Mouse (Mus musculus) spleen, postnatal 10 days (tissue): ENCODE measurements around the gene Nrm.

Experiments
- DNase-seq, 2 experiments: peaks; one replicate each; pipeline ENCODE4 v3.0.0; 2021 to 2022; ENCODE audit warnings: low spot score in 2 of 2

Gene Nrm

DNA sequence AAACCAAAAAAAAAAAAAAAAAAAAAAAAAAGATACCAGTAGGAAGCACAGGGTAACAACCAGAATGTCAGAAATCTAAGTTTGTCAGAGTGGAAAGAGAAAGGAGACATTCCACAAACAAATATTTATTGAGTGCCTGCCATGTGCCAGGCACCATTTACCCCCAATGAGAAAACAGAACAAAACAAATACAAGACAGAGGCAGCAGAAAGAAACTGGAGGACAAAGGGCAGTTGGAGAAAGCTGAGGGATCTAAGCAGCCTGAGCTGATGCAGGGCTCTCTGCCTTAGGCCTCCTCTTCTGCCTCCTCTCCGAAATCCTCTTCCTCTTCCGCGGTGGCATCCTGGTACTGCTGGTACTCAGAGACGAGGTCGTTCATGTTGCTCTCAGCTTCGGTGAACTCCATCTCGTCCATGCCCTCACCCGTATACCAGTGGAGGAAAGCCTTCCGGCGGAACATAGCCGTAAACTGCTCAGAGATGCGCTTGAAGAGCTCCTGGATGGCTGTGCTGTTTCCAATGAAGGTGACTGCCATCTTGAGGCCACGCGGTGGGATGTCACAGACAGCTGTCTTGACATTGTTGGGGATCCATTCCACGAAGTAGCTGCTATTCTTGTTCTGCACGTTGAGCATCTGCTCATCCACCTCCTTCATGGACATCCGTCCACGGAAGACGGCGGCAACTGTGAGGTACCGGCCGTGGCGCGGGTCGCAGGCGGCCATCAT, 26.3 kb upstream of the Nrm start:
- DNase-seq, result peak in 1 of 2 experiments; percentile 34

DNA sequence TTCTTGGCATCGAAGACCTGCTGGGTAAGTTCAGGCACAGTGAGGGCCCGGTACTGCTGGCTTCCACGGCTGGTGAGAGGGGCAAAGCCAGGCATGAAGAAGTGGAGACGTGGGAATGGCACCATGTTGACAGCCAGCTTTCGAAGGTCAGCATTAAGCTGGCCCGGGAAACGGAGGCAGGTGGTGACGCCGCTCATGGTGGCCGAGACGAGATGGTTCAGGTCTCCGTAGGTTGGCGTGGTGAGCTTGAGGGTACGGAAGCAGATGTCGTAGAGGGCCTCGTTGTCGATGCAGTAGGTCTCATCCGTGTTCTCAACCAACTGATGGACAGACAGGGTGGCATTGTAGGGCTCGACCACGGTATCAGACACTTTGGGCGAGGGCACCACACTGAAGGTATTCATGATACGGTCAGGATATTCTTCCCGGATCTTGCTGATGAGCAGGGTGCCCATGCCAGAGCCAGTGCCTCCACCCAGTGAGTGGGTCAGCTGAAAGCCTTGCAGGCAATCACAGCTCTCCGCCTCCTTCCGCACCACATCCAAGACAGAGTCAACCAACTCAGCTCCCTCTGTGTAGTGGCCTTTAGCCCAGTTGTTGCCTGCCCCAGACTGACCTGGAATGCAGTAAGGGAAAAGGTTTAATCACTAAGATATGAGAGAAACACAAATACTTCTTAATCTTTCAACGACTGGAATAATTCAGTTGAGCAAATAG, 25.5 kb upstream of the Nrm start:
- DNase-seq, result peak in 1 of 2 experiments; percentile 32

DNA sequence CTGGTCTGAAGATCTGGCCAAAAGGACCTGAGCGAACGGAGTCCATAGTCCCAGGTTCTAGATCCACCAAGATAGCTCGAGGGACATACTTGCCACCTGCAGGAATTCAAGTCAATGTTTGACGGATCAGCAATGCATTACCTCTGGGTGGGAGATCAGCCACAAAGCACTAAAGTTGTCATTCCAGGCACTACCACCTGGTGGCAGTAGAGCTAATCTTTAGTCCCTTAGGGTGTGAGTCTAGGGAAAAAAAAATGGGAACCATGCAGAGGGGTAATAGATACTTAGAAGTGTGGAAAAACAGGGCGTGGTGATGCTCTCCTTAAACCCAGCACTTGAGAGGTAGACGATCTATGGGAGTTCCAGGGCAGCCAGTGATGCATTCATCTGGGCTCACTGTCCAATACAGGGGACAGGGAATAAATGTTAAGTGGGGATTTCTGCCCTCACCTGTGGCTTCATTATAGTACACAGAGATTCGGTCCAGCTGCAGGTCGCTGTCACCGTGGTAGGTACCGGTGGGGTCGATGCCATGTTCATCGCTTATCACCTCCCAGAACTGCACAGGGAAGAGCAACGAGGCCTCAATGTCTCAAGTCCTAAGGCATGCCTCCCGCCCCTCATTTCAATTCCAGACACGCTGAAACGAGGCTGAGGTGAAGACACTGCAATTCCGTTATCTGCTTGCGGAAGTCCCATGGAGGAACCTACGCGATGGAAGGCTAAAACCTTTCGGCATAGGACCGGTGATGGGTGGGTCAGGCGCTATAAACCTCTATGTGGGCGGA, 24.7 kb upstream of the Nrm start:
- DNase-seq, result peak; percentile 83 to 88

DNA sequence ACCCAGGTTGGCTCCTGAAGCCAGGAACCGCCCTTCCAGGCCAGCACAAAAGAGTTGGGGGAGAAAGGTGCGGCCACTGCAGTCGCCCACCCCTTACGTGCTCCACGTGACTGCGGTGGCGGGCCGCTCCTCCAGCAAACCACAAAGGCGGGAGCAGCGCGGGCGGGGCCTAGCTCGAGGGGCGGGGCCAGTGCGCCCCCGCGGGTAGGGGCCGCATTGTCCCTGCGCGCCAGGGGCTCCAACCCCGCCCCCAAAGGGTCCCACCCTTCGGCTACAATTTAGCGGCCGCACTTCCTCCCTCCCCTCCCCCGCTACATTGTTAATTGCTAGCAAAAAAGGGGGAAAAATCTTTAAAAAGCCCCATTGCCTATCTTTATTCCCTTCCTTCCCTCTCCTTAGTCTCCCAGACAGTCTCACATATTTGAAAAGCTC, 24.1 kb upstream of the Nrm start:
- DNase-seq, result peak; percentile 84 to 89

DNA sequence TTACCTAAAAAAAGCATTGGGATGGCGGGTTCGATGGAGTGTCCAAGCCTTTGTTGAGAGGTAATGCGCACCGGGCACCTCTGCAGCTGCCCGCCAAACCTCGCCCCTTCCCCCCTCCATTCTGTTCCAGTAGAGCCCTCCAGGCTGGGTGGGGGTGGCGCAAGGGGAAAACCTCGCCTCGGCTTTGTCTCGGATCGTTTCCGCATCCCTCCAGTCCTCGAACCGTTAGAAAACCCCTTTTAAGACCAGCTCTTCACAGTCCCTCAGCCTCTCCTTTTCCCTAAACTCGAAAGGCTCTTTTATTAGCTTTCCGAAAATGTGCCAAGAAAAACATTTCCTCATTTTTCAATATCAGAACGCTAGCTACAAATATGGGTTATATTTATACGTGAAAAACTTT, 23.6 kb upstream of the Nrm start:
- DNase-seq, result peak; percentile 63 to 69

DNA sequence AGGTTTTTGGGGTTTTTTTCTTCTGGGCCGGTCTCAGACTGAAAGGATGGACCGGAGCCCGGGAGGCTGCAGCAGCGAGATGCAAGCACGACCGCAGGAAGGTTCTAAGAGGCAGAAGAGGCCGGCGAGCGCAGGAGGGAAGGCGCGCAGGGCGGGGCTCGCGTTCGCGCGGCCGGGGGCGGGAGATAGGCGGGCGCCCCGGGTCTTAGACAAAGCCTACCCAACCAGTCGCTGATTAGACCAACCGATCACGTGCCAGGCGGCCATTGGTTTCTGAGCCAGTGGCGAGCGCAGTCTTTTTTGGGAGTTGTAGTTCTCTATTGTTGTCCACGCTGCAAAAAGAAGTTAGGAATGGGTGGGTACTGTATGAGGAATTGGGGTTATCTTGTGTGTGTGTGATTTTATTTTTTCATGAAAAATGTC, 23.0 kb upstream of the Nrm start, which contains the start of gene Tubb5:
Gene Tubb5, minus strand, starts transcription at position 185 of the 423 bp plus-strand sequence.
- peak; percentile 92 to 96 for DNase-seq

DNA sequence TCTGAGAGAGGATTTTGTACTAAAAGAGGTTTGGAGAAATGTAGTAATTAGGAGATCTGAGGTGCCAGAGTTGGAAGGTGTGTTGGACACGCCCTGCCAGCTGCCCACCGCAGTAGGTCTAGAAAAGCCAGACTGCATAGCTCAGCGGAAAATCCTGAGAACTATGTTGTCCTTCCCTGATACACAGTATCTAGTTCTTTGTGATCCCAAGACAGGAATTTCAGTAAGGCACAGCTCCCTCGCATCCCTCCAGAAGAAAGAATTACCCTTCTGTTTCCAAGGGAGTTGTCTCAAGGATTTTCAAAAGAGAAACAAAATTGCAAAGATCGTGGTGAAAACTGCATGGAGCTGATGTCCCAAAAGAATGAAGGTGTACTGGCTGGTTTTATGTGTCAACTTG, 22.5 kb upstream of the Nrm start:
- peak; percentile 43 to 57 for DNase-seq

DNA sequence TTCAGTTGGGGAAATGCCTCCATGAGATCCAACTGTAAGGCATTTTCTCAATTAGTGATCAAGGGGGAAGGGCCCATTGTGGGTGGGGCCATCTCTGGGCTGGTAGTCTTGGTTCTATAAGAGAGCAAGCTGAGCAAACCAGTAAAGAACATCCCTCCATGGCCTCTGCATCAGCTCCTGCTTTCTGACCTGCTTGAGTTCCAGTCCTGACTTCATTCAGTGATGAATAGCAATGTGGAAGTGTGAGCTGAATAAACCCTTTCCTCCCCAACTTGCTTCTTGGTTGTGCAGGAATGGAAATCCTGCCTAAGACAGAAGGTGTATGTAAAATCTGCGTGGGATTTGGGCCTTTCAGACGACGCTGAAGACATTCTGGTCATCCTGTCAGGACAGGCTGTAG, 22.1 kb upstream of the Nrm start:
- peak; percentile 54 to 65 for DNase-seq

DNA sequence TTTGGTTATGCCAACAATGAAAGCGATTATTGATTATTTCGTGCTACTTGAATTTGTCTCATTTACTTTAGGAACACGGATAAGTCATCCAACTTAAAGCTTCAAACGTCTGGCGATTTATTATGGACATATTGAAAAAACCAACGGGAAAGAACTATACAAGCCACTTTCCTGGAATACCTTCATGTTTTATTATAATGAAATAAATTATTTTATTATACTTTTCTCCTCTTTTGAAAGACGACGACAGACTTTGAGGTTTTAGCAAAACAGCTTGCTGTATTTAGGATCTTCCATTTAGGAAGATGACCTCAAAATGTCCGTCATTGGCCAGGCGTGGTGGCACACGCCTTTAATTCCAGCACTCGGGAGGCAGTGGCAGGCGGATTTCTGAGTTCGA, 20.6 kb upstream of the Nrm start:
- no peak for DNase-seq

DNA sequence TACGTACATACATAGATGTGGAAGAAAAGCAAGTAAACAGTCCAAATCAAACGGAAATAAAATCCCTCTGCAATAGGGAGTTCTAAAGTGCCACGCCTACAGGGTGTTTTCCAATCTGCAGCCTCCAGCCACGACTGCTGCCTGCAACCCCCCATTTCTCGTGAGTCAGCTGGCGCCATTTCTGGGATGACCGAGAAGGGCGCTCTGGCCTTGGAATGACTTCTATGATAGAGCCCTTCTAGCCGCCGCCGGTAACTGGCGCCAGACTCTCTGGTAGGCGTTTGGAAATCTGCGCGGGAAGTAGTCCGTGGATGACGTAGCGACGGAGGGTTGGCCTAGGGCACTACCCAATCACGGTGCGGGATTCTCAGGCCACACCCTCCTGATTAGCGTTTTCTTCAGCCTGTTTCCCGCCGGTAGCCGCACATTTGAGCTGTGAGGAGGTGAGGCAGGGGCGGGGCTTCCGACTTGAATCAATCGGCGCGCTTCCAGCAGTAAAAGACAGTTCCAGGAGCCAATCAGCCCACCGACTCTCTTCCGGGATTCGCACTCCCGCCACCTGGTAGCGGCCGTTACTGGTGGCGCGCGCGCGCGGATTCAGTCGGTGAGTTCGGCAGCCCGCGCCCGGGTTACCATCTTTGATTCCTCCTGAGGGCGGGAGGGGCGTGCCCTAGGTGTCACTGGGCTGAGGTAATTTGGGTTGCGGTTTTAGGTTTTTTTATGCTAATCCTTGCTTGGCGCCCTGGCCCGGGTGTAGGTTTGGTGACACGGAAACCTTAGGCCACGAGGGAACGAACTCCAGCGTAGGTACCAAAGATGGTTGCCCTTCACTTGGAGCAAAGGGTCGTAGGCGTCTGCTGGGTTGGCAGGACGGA, 19.8 kb upstream of the Nrm start, which contains the start of gene Mdc1:
Gene Mdc1, plus strand, starts transcription at position 440 of the 875 bp plus-strand sequence.
- peak; percentile 97 to 99 for DNase-seq

DNA sequence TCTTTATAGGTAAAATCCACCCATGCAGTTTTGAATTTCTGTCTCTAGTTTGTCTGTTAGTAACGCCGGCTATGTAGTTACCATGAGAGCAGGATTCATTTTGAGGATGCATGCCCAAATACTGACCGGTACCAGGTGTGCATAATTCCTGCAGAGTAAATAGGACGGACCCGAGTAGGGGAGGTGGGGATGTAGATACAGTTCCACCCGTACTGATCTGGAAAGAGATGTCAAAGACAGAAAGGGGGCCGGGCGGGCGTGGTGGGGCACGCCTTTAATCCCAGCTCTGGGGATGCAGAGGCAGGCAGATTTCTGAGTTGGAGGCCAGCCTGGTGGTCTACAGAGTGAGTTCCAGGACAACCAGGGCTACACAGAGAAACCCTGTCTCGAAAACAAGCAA, 19.1 kb upstream of the Nrm start:
- DNase-seq, result peak; percentile 49

DNA sequence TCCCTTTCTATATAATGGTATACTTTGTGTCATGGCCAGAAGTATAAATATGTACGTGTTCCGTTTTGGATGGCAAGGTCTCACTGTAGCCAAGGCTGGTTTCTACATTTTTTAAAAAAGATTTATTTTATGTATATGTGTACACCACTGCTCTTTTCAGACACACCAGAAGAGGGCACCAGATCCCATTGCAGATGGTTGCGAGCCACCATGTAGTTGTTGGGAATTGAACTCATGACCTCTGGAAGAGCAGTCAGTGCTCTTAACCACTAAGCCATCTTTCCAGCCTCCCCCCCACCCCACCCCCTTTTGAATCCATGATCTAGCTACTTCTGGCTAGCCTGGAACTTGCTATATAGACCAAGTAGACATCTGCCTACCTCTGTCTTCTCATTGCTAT, 17.6 kb upstream of the Nrm start:
- DNase-seq, result no peak

DNA sequence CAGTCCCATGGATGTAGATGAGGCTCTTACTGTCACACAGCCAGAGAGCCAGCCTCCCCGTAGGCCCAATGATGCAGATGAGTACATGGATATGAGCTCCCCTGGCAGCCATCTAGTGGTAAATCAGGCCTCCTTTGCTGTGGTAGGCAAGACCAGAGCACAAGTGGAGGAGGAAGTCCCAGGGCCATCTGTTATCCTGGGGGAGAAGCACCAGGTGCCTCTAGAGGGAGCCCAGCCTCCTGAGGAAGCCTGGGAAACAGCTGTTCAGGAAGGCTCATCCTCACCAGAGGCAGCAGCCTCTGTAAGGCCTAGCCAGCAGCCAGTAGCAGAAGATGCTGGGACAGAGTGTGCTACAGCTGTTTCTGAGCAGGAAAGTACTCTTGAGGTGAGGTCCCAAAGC, 13.0 kb upstream of the Nrm start:
- DNase-seq, result no peak

DNA sequence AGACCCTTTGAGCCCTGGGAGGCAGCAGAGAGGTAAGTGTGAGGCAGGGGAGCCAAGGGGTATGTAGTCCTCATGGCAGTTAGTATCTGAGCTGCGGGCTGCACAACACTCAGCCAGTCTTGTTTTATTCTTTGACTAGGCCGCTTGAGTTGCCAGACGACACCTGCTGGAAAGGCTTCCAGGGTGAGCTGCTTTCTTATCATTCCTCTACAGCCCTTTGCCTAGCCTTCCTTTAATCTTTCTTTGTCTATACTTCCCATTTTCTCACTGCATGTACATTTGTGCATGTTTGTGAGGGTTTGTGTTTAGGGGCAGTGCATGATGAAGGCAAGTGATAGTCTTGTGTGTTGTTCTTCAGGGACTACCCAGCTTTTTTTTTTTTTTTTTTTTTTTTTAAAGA, 10.1 kb upstream of the Nrm start:
- no peak for DNase-seq

DNA sequence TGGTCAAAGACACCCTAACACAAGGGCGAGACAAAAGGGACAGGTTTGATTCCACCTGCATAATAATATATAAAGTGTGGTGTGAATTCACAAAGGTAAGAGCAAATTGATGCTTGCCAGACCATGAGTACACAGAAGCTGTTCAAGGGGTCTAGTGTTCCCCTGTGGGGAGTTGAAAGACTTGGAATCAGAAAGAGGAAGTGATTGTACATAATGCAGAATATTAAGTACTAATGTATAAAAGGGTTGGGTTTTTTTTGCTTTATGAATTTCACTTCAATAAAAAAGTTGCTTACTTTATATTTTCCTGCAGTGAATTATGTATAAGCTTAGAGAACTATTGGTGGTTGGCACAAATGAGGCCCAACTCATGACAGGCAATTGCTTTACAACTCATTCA, 1.7 kb upstream of the Nrm start:
- no peak for DNase-seq

DNA sequence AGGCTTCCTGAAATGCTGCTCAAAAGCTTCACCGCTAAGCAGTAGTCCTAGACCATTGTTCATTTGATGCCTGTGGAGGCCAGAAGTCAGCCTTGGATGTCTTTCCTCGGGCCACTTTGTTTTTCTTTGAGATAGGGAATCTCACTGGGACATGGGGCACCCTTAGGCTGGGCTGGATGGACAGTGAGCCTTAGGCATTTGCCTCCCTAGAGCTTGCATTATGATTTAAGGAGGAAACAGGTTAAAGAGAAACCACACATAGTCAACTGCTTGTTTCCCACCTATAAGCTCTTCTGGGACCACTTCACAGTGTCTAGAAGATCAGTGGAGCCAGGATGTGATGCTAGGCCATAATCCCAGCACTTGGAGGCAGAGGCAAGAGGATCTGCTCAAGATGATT, 1.3 kb upstream of the Nrm start:
- no peak for DNase-seq

DNA sequence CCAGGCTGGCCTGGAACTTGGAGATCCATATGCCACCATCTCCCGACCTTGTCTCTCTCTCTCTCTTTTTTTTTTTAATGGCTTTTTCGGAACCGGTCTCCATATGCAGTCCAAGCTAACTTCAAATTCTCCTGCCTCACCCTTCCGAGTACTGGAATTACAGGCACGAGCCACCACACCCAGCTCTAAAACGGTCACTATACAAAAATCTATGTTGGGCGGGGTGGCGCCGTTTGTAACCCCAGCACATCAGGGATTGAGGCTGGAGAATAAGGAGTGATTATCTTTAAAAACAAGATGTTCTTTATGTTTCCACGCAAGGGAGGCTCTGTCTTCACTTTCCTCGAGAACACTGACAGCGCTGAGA, 304 bp upstream of the Nrm start:
- DNase-seq, result no peak

DNA sequence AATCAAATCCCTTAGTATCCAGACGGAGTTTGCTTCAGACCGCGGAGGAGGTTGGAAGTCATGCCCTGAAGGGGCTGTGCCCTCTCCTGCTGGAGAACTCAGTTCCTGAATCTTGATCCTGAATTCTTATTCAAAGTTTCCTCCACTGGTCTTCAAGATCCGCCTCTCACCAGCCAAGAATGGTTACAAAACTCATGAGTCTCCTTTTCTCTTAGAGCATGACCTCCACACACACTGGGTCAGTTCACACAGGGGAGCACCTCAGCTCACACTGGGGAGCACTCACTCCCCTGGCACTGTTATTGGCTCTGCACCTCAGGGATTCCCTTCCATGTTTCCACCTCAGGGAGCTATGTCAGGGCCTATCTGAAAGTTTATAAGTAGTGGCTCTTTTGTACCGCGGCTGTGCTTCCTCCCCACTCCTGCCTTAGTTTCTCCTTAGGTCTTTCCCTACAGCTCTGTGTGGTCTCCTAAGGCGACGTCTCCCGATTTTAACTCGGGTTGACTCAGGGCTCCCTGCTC, 3.8 kb downstream of the Nrm start:
- no peak for DNase-seq

DNA sequence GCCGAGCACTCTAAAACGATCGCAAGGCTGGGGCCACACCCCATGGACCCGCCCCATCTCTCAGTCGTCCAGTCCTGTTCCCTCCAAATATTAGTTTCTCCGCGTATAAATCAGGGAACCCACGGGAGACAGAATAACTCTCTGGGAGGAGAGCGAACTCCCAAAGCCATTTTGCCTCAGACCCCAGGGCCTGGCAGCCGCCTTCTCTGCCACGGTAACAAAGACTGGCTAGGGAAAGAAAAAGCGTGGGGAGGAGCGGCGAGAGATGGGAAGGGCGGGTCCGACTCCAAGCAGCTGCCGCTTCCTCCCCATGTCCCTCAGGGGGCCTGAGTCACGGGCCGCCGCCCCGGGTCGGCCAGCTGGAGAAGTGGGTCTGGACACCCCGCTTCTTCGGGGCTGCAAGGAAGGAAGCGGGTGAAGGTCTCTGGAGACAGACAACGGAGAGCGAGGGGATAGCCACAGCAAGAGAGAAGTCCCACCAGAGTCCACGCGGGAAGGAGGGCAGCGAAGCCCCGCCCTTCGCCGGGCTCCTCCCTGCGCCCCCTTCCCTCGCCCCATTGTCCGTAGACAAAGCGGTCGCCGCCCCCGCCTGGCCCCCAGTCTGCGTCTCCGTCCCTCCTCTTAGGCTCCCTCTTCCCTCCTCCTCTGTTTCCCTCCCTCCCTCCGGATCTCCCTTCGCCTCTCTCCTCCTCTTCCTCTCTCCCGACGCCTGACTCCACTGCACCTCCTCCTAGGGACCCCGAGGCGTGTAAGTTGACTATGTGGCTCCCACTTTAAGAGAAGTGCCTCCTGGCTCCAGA, 4.6 kb downstream of the Nrm start, which contains the start of gene Ppp1r18:
Gene Ppp1r18, plus strand, starts transcription at position 113 of the 800 bp plus-strand sequence.
- DNase-seq, result peak; percentile 60 to 74

DNA sequence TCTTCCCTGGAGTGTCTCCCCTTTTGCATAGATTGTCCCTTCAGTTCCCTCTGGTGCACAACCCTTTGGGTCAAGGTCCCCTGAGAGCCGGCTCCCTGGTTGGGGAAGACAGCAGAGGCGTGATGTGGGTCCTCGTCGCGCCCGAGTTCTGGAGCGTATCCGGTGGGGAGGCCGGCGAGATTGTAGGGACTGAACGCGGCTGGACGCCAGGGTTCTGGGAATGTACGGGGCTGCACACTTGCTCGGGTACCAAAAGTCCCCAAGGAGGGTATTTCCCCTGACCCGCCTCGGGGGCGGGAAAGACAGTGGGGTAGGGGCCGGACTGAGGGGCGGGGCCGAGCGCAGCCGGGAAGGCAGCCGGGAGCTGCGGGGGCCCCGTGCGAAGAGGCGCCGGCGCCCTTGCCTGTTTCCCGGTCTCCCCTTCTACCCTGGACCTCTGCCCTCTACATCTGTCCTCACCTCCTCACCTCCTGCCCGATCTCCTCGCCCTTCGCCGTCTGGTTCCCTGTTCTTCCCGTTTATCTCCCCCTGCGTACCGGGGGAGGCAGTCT, 5.2 kb downstream of the Nrm start:
- peak in 1 of 2 experiments; percentile 58 for DNase-seq
